Mouse (Mus musculus): ENCODE results near the gene Hist1h4k. TPM values are rescaled to one million over a fixed set of nuclear protein-coding genes. Genes with fewer than 3 reads are reported as not detected.

Hist1h4k gene
- total and polyA plus RNA-seq, 2 experiments = 3.6 to 41.2 TPM

- TF ChIP-seq CTCF (IDR thresholded peaks at IDR 0.05; ENCODE audit: low read depth, low read length) = no peak
- TF ChIP-seq POLR2A (IDR thresholded peaks at IDR 0.05; ENCODE audit: extremely low read depth, insufficient read depth, low read length) = no peak
- peaks cover 5% of the 10 kb centered on the region; the same call in 1 of the 2 replicates for H3K4me1 ChIP-seq (ENCODE audit: control insufficient read depth, insufficient read depth, low read length)
- no peak for DNase-seq (ENCODE audit: extremely low read depth, low read depth, low spot score)
- H3K79me2 ChIP-seq (ENCODE audit: control insufficient read depth, insufficient read depth, low read length) = no peaks in the 10 kb centered on the region
- H3K27ac ChIP-seq (replicated peaks; ENCODE audit: insufficient read depth, low read depth, low read length) = no peak overlapping the region
- no peak overlapping the region for H3K9ac ChIP-seq (ENCODE audit: low read depth, low read length)
- no peak overlapping the region for H3K4me3 ChIP-seq (ENCODE audit: insufficient read depth, low read depth, low read length)
- no peaks in the 10 kb centered on the region for H3K36me3 ChIP-seq (ENCODE audit: control insufficient read depth, insufficient read depth, low read length)
- no peaks in the 10 kb centered on the region for H3K27me3 ChIP-seq (ENCODE audit: control insufficient read depth, insufficient read depth, low read length)
- 41% methylated on average over 4 of the region's 4 CpGs for WGBS
Measured at GRCm38 (mm10) chr13:21711698-21712097, 38.6 kb downstream of the Hist1h4k start.

GRCm38 (mm10) chr13:21710821-21711525 is 39.3 kb downstream of the Hist1h4k start:
- H3K9ac ChIP-seq (ENCODE audit: low read depth, low read length) = peak overlapping the region; percentile 73
- no peaks in the 10 kb centered on the region for H3K36me3 ChIP-seq (ENCODE audit: control insufficient read depth, insufficient read depth, low read length)
- TF ChIP-seq CTCF (IDR thresholded peaks at IDR 0.05; ENCODE audit: low read depth, low read length) = 0 out of 2 replicates have a peak, but pooled peaks have one; percentile 6
- TF ChIP-seq POLR2A (IDR thresholded peaks at IDR 0.05; ENCODE audit: extremely low read depth, insufficient read depth, low read length) = no peak
- peak; percentile 70 for DNase-seq (ENCODE audit: extremely low read depth, low read depth, low spot score)
- 4% methylated on average over 22 of the region's 22 CpGs for WGBS
- H3K4me3 ChIP-seq (ENCODE audit: insufficient read depth, low read depth, low read length) = peak overlapping the region; percentile 56
- H3K27ac ChIP-seq (replicated peaks; ENCODE audit: insufficient read depth, low read depth, low read length) = peak overlapping the region; percentile 22
- H3K4me1 ChIP-seq (ENCODE audit: control insufficient read depth, insufficient read depth, low read length) = peaks cover 5% of the 10 kb centered on the region; the same call in 1 of the 2 replicates
- H3K27me3 ChIP-seq (ENCODE audit: control insufficient read depth, insufficient read depth, low read length) = no peaks in the 10 kb centered on the region
- H3K79me2 ChIP-seq (ENCODE audit: control insufficient read depth, insufficient read depth, low read length) = no peaks in the 10 kb centered on the region

- Histone ChIP-seq H3K9ac (ENCODE audit: low read depth, low read length) (peak overlapping the region; percentile 66), H3K27ac (replicated peaks; ENCODE audit: insufficient read depth, low read depth, low read length) (peak overlapping the region; percentile 58), H3K4me3 (ENCODE audit: insufficient read depth, low read depth, low read length) (peak overlapping the region; percentile 66), H3K27me3 (ENCODE audit: control insufficient read depth, insufficient read depth, low read length) (no peaks in the 10 kb centered on the region; the same call in 1 of the 2 replicates), H3K79me2 (ENCODE audit: control insufficient read depth, insufficient read depth, low read length) (no peaks in the 10 kb centered on the region), H3K4me1 (ENCODE audit: control insufficient read depth, insufficient read depth, low read length) (peaks cover under 1% of the 10 kb centered on the region; the same call in 1 of the 2 replicates), H3K36me3 (ENCODE audit: control insufficient read depth, insufficient read depth, low read length) (no peaks in the 10 kb centered on the region)
- peak; percentile 72 for DNase-seq (ENCODE audit: extremely low read depth, low read depth, low spot score)
- TF ChIP-seq POLR2A (IDR thresholded peaks at IDR 0.05; ENCODE audit: extremely low read depth, insufficient read depth, low read length) (no peak), CTCF (IDR thresholded peaks at IDR 0.05; ENCODE audit: low read depth, low read length) (peak; percentile 87)
- WGBS = under 1% methylated on average over 32 of the region's 32 CpGs
Measured at GRCm38 (mm10) chr13:21710031-21710711, 40.1 kb downstream of the Hist1h4k start.

- WGBS = 67% methylated on average over 4 of the region's 4 CpGs
- no peak overlapping the region for H3K9ac ChIP-seq (ENCODE audit: low read depth, low read length)
- no peak for TF ChIP-seq CTCF (IDR thresholded peaks at IDR 0.05; ENCODE audit: low read depth, low read length)
- no peak for TF ChIP-seq POLR2A (IDR thresholded peaks at IDR 0.05; ENCODE audit: extremely low read depth, insufficient read depth, low read length)
- no peaks in the 10 kb centered on the region for H3K36me3 ChIP-seq (ENCODE audit: control insufficient read depth, insufficient read depth, low read length)
- no peaks in the 10 kb centered on the region; the same call in 1 of the 2 replicates for H3K27me3 ChIP-seq (ENCODE audit: control insufficient read depth, insufficient read depth, low read length)
- H3K27ac ChIP-seq (replicated peaks; ENCODE audit: insufficient read depth, low read depth, low read length) = no peak overlapping the region
- H3K79me2 ChIP-seq (ENCODE audit: control insufficient read depth, insufficient read depth, low read length) = no peaks in the 10 kb centered on the region
- no peak for DNase-seq (ENCODE audit: extremely low read depth, low read depth, low spot score)
- no peaks in the 10 kb centered on the region for H3K4me1 ChIP-seq (ENCODE audit: control insufficient read depth, insufficient read depth, low read length)
- no peak overlapping the region for H3K4me3 ChIP-seq (ENCODE audit: insufficient read depth, low read depth, low read length)
Measured at GRCm38 (mm10) chr13:21706669-21707068, 43.6 kb downstream of the Hist1h4k start.

Other genes with a start within 250 kb of the Hist1h4k start
- 20.5 and 23.4 TPM in 2 replicates for gene Gm11273, start 249.1 kb downstream of the Hist1h4k start, total RNA-seq (2014; rRNA removed)
- gene Gm11273, start 249.1 kb downstream of the Hist1h4k start, polyA plus RNA-seq (2012; rRNA removed) = 26.0 and 26.2 TPM in 2 replicates
- 4.7 and 5.3 TPM in 2 replicates for gene Zkscan8, start 219.4 kb downstream of the Hist1h4k start, total RNA-seq (2014; rRNA removed)
- gene Zkscan8, start 219.4 kb downstream of the Hist1h4k start, polyA plus RNA-seq (2012; rRNA removed) = 1.5 and 1.7 TPM in 2 replicates
- gene Olfr1366, start 207.7 kb downstream of the Hist1h4k start, total RNA-seq (2014; rRNA removed) = not detected in 2 replicates
- gene Olfr1366, start 207.7 kb downstream of the Hist1h4k start, polyA plus RNA-seq (2012; rRNA removed) = not detected in 2 replicates
- gene Olfr1535, start 190.6 kb downstream of the Hist1h4k start, total RNA-seq (2014; rRNA removed) = not detected in 2 replicates
- not detected in 2 replicates for gene Olfr1535, start 190.6 kb downstream of the Hist1h4k start, polyA plus RNA-seq (2012; rRNA removed)
- gene Olfr1364, start 168.7 kb downstream of the Hist1h4k start, total RNA-seq (2014; rRNA removed) = not detected in 2 replicates
- gene Olfr1364, start 168.7 kb downstream of the Hist1h4k start, polyA plus RNA-seq (2012; rRNA removed) = not detected in 2 replicates
- not detected in 2 replicates for gene Olfr1362, start 136.5 kb downstream of the Hist1h4k start, total RNA-seq (2014; rRNA removed)
- not detected in 2 replicates for gene Olfr1362, start 136.5 kb downstream of the Hist1h4k start, polyA plus RNA-seq (2012; rRNA removed)
- gene Olfr11, start 108.0 kb downstream of the Hist1h4k start, total RNA-seq (2014; rRNA removed) = not detected in 2 replicates
- not detected in 2 replicates for gene Olfr11, start 108.0 kb downstream of the Hist1h4k start, polyA plus RNA-seq (2012; rRNA removed)
- gene Olfr1361, start 87.1 kb downstream of the Hist1h4k start, total RNA-seq (2014; rRNA removed) = not detected in 2 replicates
- gene Olfr1361, start 87.1 kb downstream of the Hist1h4k start, polyA plus RNA-seq (2012; rRNA removed) = not detected in 2 replicates
- not detected in 2 replicates for gene Olfr1360, start 73.1 kb downstream of the Hist1h4k start, total RNA-seq (2014; rRNA removed)
- gene Olfr1360, start 73.1 kb downstream of the Hist1h4k start, polyA plus RNA-seq (2012; rRNA removed) = not detected in 2 replicates
- gene Olfr1359, start 52.4 kb downstream of the Hist1h4k start, total RNA-seq (2014; rRNA removed) = not detected in 2 replicates
- gene Olfr1359, start 52.4 kb downstream of the Hist1h4k start, polyA plus RNA-seq (2012; rRNA removed) = not detected in 2 replicates
- gene Hist1h2bl, start 34.4 kb downstream of the Hist1h4k start, total RNA-seq (2014; rRNA removed) = 1.4 and 1.5 TPM in 2 replicates
- 0.90 TPM in 1 of 2 replicates, not detected in the other for gene Hist1h2bl, start 34.4 kb downstream of the Hist1h4k start, polyA plus RNA-seq (2012; rRNA removed)
- 8.9 and 10.2 TPM in 2 replicates for gene Hist1h2ai, start 34.1 kb downstream of the Hist1h4k start, total RNA-seq (2014; rRNA removed)
- 0.64 and 1.6 TPM in 2 replicates for gene Hist1h2ai, start 34.1 kb downstream of the Hist1h4k start, polyA plus RNA-seq (2012; rRNA removed)
- gene Hist1h3h, start 32.8 kb downstream of the Hist1h4k start, total RNA-seq (2014; rRNA removed) = 24.2 and 48.6 TPM in 2 replicates
- 1.8 TPM in 1 of 2 replicates, not detected in the other for gene Hist1h3h, start 32.8 kb downstream of the Hist1h4k start, polyA plus RNA-seq (2012; rRNA removed)
- gene Hist1h2bm, start 28.5 kb downstream of the Hist1h4k start, total RNA-seq (2014; rRNA removed) = 2.8 and 7.2 TPM in 2 replicates
- not detected in 2 replicates for gene Hist1h2bm, start 28.5 kb downstream of the Hist1h4k start, polyA plus RNA-seq (2012; rRNA removed)
- 21.5 and 24.9 TPM in 2 replicates for gene Hist1h4j, start 15.4 kb downstream of the Hist1h4k start, total RNA-seq (2014; rRNA removed)
- 0.31 and 1.1 TPM in 2 replicates for gene Hist1h4j, start 15.4 kb downstream of the Hist1h4k start, polyA plus RNA-seq (2012; rRNA removed)
- 3.3 and 6.0 TPM in 2 replicates for gene Hist1h2ak, start 3.3 kb upstream of the Hist1h4k start, total RNA-seq (2014; rRNA removed)
- gene Hist1h2ak, start 3.3 kb upstream of the Hist1h4k start, polyA plus RNA-seq (2012; rRNA removed) = 0.47 TPM in 1 of 2 replicates, not detected in the other
- gene Hist1h2bn, start 3.6 kb upstream of the Hist1h4k start, total RNA-seq (2014; rRNA removed) = 4.6 and 10.8 TPM in 2 replicates
- gene Hist1h2bn, start 3.6 kb upstream of the Hist1h4k start, polyA plus RNA-seq (2012; rRNA removed) = not detected in 2 replicates
- gene Hist1h1b, start 30.1 kb upstream of the Hist1h4k start, total RNA-seq (2014; rRNA removed) = 3.5 and 4.5 TPM in 2 replicates
- gene Hist1h1b, start 30.1 kb upstream of the Hist1h4k start, polyA plus RNA-seq (2012; rRNA removed) = 0.35 TPM in 1 of 2 replicates, not detected in the other
- 26.6 and 38.0 TPM in 2 replicates for gene Hist1h3i, start 32.9 kb upstream of the Hist1h4k start, total RNA-seq (2014; rRNA removed)
- 4.1 and 5.4 TPM in 2 replicates for gene Hist1h3i, start 32.9 kb upstream of the Hist1h4k start, polyA plus RNA-seq (2012; rRNA removed)
- 7.3 and 8.7 TPM in 2 replicates for gene Hist1h2an, start 36.7 kb upstream of the Hist1h4k start, total RNA-seq (2014; rRNA removed)
- not detected in 2 replicates for gene Hist1h2an, start 36.7 kb upstream of the Hist1h4k start, polyA plus RNA-seq (2012; rRNA removed)
- 0.40 and 0.74 TPM in 2 replicates for gene Hist1h2bp, start 37.0 kb upstream of the Hist1h4k start, total RNA-seq (2014; rRNA removed)
- not detected in 2 replicates for gene Hist1h2bp, start 37.0 kb upstream of the Hist1h4k start, polyA plus RNA-seq (2012; rRNA removed)
- 2.1 and 4.9 TPM in 2 replicates for gene Hist1h2bq, start 59.7 kb upstream of the Hist1h4k start, total RNA-seq (2014; rRNA removed)
- 1.2 and 11.7 TPM in 2 replicates for gene Hist1h2bq, start 59.7 kb upstream of the Hist1h4k start, polyA plus RNA-seq (2012; rRNA removed)
- 0.55 TPM in 1 of 2 replicates, not detected in the other for gene Hist1h2ao, start 60.0 kb upstream of the Hist1h4k start, total RNA-seq (2014; rRNA removed)
- gene Hist1h2ao, start 60.0 kb upstream of the Hist1h4k start, polyA plus RNA-seq (2012; rRNA removed) = not detected in 2 replicates
- gene Hist1h4m, start 61.2 kb upstream of the Hist1h4k start, total RNA-seq (2014; rRNA removed) = 0.60 and 0.74 TPM in 2 replicates
- gene Hist1h4m, start 61.2 kb upstream of the Hist1h4k start, polyA plus RNA-seq (2012; rRNA removed) = not detected in 2 replicates
- 336 and 466 TPM in 2 replicates for gene Hist1h4n, start 81.7 kb upstream of the Hist1h4k start, total RNA-seq (2014; rRNA removed)
- gene Hist1h4n, start 81.7 kb upstream of the Hist1h4k start, polyA plus RNA-seq (2012; rRNA removed) = 4.5 and 8.5 TPM in 2 replicates
- gene Hist1h2ap, start 83.0 kb upstream of the Hist1h4k start, total RNA-seq (2014; rRNA removed) = 37.4 and 51.8 TPM in 2 replicates
- 6.3 and 14.0 TPM in 2 replicates for gene Hist1h2ap, start 83.0 kb upstream of the Hist1h4k start, polyA plus RNA-seq (2012; rRNA removed)
- gene Hist1h2br, start 83.2 kb upstream of the Hist1h4k start, total RNA-seq (2014; rRNA removed) = 0.65 and 1.3 TPM in 2 replicates
- gene Hist1h2br, start 83.2 kb upstream of the Hist1h4k start, polyA plus RNA-seq (2012; rRNA removed) = 1.0 and 11.9 TPM in 2 replicates
- gene Zfp184, start 194.6 kb upstream of the Hist1h4k start, total RNA-seq (2014; rRNA removed) = 0.18 and 0.60 TPM in 2 replicates
- 0.07 and 0.11 TPM in 2 replicates for gene Zfp184, start 194.6 kb upstream of the Hist1h4k start, polyA plus RNA-seq (2012; rRNA removed)
- not detected in 2 replicates for gene Pom121l2, start 230.7 kb upstream of the Hist1h4k start, total RNA-seq (2014; rRNA removed)
- gene Pom121l2, start 230.7 kb upstream of the Hist1h4k start, polyA plus RNA-seq (2012; rRNA removed) = not detected in 2 replicates

Measured in liver, adult 2 months (tissue).